Mouse (Mus musculus) fat pad, adult 2 months (tissue): ENCODE results near the gene Bmyc.
"Not testable (repeated sequence)": the region's sequence is repeated elsewhere in the genome, so short reads cannot be mapped to it uniquely, and the experiment has no call there.

Source experiments
- DNase-seq: peaks from one replicate; pipeline ENCODE4 v3.0.0-alpha.2; 2011; ENCODE audit warnings: low read depth, low spot score; ENCODE audit errors: extremely low read depth

The Bmyc gene

GRCm38 (mm10) chr2:25717222-25717621 lies 10.7 kb downstream of the Bmyc start:
- DNase-seq = peak; percentile 68

- no peak for DNase-seq
These were observed 26.8 kb downstream of the Bmyc start for GRCm38 (mm10) chr2:25733199-25733930.

- DNase-seq = not testable (repeated sequence)
These were observed 30.2 kb downstream of the Bmyc start, which contains the start of gene Obp2b for GRCm38 (mm10) chr2:25736709-25737108. Obp2b (plus strand) TSS chr2:25737009.

GRCm38 (mm10) chr2:25741671-25742070 lies 35.1 kb downstream of the Bmyc start:
- no peak for DNase-seq

GRCm38 (mm10) chr2:25754201-25754600 lies 47.7 kb downstream of the Bmyc start:
- DNase-seq = no peak
